Mouse (Mus musculus): ENCODE results near the gene Ankrd23. TPM values are rescaled to one million over a fixed set of nuclear protein-coding genes. Genes with fewer than 3 reads are reported as not detected.

Ankrd23 gene
- total and polyA plus RNA-seq, 3 experiments = 2.8 to 6.1 (median 3.7) TPM

GRCm38 (mm10) chr1:36534595-36535058, 2.1 kb downstream of the Ankrd23 start:
- no peaks in the 10 kb centered on the region for H3K4me1 ChIP-seq (ENCODE audit: control insufficient read depth in 1 of 2, insufficient read depth in 2 of 2)
- no peak overlapping the region for H3K27ac ChIP-seq (ENCODE audit: insufficient read depth, low read depth)
- dilution Hi-C loops (cut with MboI; ENCODE audit: extremely low pct_ligation_motif_present, extremely low pct_unique_long_range_greater_than_20kb, low sequenced_read_pairs) (no loop called here), in situ Hi-C loops (cut with MboI; ENCODE audit: low pct_ligation_motif_present, low pct_unique_long_range_greater_than_20kb, low sequenced_read_pairs) (no loop called here)
- no peaks in the 10 kb centered on the region for H3K27me3 ChIP-seq (replicated peaks)
- TF ChIP-seq ELF1 (IDR thresholded peaks at IDR 0.05; ENCODE audit: low read depth, low read length) (no peak), GABPA (IDR thresholded peaks at IDR 0.05; ENCODE audit: insufficient replicate concordance, low read depth, low read length) (no peak), MAZ (IDR thresholded peaks at IDR 0.05; ENCODE audit: low read depth, low read length) (no peak), USF1 (IDR thresholded peaks at IDR 0.05; ENCODE audit: low read depth, low read length) (no peak), PAX5 (IDR thresholded peaks at IDR 0.05; ENCODE audit: low read length) (no peak), CTCF (conservative IDR thresholded peaks at IDR 0.05 in 1 of 2, IDR thresholded peaks at IDR 0.05 in 1 of 2; ENCODE audit: low read depth in 2 of 2, low read length in 2 of 2) (no peak), RAD21 (IDR thresholded peaks at IDR 0.05; ENCODE audit: low read depth, low read length) (no peak), NRF1 (IDR thresholded peaks at IDR 0.05; ENCODE audit: low read depth, low read length) (no peak), CHD1 (IDR thresholded peaks at IDR 0.05; ENCODE audit: low read depth, low read length) (no peak), ZMIZ1 (IDR thresholded peaks at IDR 0.05; ENCODE audit: low read depth, low read length) (no peak), ZNF384 (IDR thresholded peaks at IDR 0.05; ENCODE audit: low read depth, low read length) (no peak)
- H3K79me2 ChIP-seq (replicated peaks; ENCODE audit: control insufficient read depth, extremely low read depth, insufficient read depth, poor library complexity, severe bottlenecking) = no peaks in the 10 kb centered on the region
- peaks cover 52 to 89% of the 10 kb centered on the region in 2 experiments for H3K36me3 ChIP-seq (replicated peaks in 1 of 2; ENCODE audit: control insufficient read depth in 1 of 2, insufficient read depth in 1 of 2, low read length in 1 of 2)
- H3K9ac ChIP-seq (ENCODE audit: insufficient read depth, low read depth) = no peak overlapping the region
- no peaks in the 10 kb centered on the region for H3K9me3 ChIP-seq (replicated peaks; ENCODE audit: low read length)
- H3K4me2 ChIP-seq (ENCODE audit: insufficient read depth, low read depth, poor library complexity, severe bottlenecking) = no peak overlapping the region
- no peak for DNase-seq (ENCODE audit: extremely low read depth)
- no peak overlapping the region for H3K4me3 ChIP-seq (replicated peaks in 1 of 3; ENCODE audit: low read depth in 2 of 3, low read length in 2 of 3, poor library complexity in 1 of 3)

- H3K27me3 ChIP-seq (replicated peaks) = no peaks in the 10 kb centered on the region
- peaks cover 43 to 80% of the 10 kb centered on the region in 2 experiments for H3K36me3 ChIP-seq (replicated peaks in 1 of 2; ENCODE audit: control insufficient read depth in 1 of 2, insufficient read depth in 1 of 2, low read length in 1 of 2)
- dilution Hi-C loops (cut with MboI; ENCODE audit: extremely low pct_ligation_motif_present, extremely low pct_unique_long_range_greater_than_20kb, low sequenced_read_pairs) = no loop called here
Measured at GRCm38 (mm10) chr1:36533546-36533945, 3.1 kb downstream of the Ankrd23 start.

GRCm38 (mm10) chr1:36531461-36531860, 5.2 kb downstream of the Ankrd23 start:
- in situ Hi-C loops (cut with MboI; ENCODE audit: low pct_ligation_motif_present, low pct_unique_long_range_greater_than_20kb, low sequenced_read_pairs) = no loop called here
- TF ChIP-seq CHD1 (IDR thresholded peaks at IDR 0.05; ENCODE audit: low read depth, low read length) (no peak), KAT2A (IDR thresholded peaks at IDR 0.05; ENCODE audit: insufficient replicate concordance, low read length) (no peak), IRF4 (IDR thresholded peaks at IDR 0.05; ENCODE audit: low read depth, low read length) (no peak), EP300 (IDR thresholded peaks at IDR 0.05; ENCODE audit: low read length) (no peak), ZNF384 (IDR thresholded peaks at IDR 0.05; ENCODE audit: low read depth, low read length) (no peak), GABPA (IDR thresholded peaks at IDR 0.05; ENCODE audit: insufficient replicate concordance, low read depth, low read length) (no peak), SMC3 (IDR thresholded peaks at IDR 0.05; ENCODE audit: low read depth, low read length) (no peak), NRF1 (IDR thresholded peaks at IDR 0.05; ENCODE audit: low read depth, low read length) (no peak), RCOR1 (conservative IDR thresholded peaks at IDR 0.05; ENCODE audit: low read depth, low read length) (no peak), ZMIZ1 (IDR thresholded peaks at IDR 0.05; ENCODE audit: low read depth, low read length) (no peak), RAD21 (IDR thresholded peaks at IDR 0.05; ENCODE audit: low read depth, low read length) (no peak), MAX (IDR thresholded peaks at IDR 0.05; ENCODE audit: low read length) (no peak), MAZ (IDR thresholded peaks at IDR 0.05; ENCODE audit: low read depth, low read length) (no peak), JUN (IDR thresholded peaks at IDR 0.05; ENCODE audit: insufficient read depth, low read depth, low read length) (no peak), USF1 (IDR thresholded peaks at IDR 0.05; ENCODE audit: low read depth, low read length) (no peak), HCFC1 (IDR thresholded peaks at IDR 0.05; ENCODE audit: low read depth, low read length) (no peak), E2F4 (IDR thresholded peaks at IDR 0.05; ENCODE audit: insufficient replicate concordance, low read depth, low read length) (no peak), TCF12 (IDR thresholded peaks at IDR 0.05; ENCODE audit: low read depth, low read length) (no peak)

More at GRCm38 (mm10) chr1:36533546-36533945, 3.1 kb downstream of the Ankrd23 start:
- no peaks in the 10 kb centered on the region for H3K4me1 ChIP-seq (ENCODE audit: control insufficient read depth in 1 of 2, insufficient read depth in 2 of 2)
- no peak overlapping the region for H3K4me2 ChIP-seq (ENCODE audit: insufficient read depth, low read depth, poor library complexity, severe bottlenecking)
- no peaks in the 10 kb centered on the region for H3K9me3 ChIP-seq (replicated peaks; ENCODE audit: low read length)
- no peak overlapping the region for H3K4me3 ChIP-seq (replicated peaks in 1 of 3; ENCODE audit: low read depth in 2 of 3, low read length in 2 of 3, poor library complexity in 1 of 3)
- TF ChIP-seq NELFE (IDR thresholded peaks at IDR 0.05; ENCODE audit: low read depth, low read length) = no peak
- TF ChIP-seq ELF1 (IDR thresholded peaks at IDR 0.05; ENCODE audit: low read depth, low read length) = no peak
- TF ChIP-seq SMC3 (IDR thresholded peaks at IDR 0.05; ENCODE audit: low read depth, low read length) = no peak
- no peak for TF ChIP-seq UBTF (IDR thresholded peaks at IDR 0.05; ENCODE audit: low read depth, low read length)
- TF ChIP-seq KAT2A (IDR thresholded peaks at IDR 0.05; ENCODE audit: insufficient replicate concordance, low read length) = no peak
- no peak for TF ChIP-seq ZKSCAN1 (IDR thresholded peaks at IDR 0.05; ENCODE audit: borderline replicate concordance, low read depth, low read length)
- TF ChIP-seq E2F4 (IDR thresholded peaks at IDR 0.05; ENCODE audit: insufficient replicate concordance, low read depth, low read length) = no peak
- TF ChIP-seq BHLHE40 (IDR thresholded peaks at IDR 0.05; ENCODE audit: low read depth, low read length) = no peak
- TF ChIP-seq NRF1 (IDR thresholded peaks at IDR 0.05; ENCODE audit: low read depth, low read length) = no peak
- DNase-seq (ENCODE audit: extremely low read depth) = no peak
- in situ Hi-C loops (cut with MboI; ENCODE audit: low pct_ligation_motif_present, low pct_unique_long_range_greater_than_20kb, low sequenced_read_pairs) = no loop called here
- no peak overlapping the region for H3K27ac ChIP-seq (ENCODE audit: insufficient read depth, low read depth)
- H3K79me2 ChIP-seq (replicated peaks; ENCODE audit: control insufficient read depth, extremely low read depth, insufficient read depth, poor library complexity, severe bottlenecking) = no peaks in the 10 kb centered on the region
- no peak overlapping the region for H3K9ac ChIP-seq (ENCODE audit: insufficient read depth, low read depth)

More at GRCm38 (mm10) chr1:36531461-36531860, 5.2 kb downstream of the Ankrd23 start:
- Histone ChIP-seq H3K4me2 (ENCODE audit: insufficient read depth, low read depth, poor library complexity, severe bottlenecking) (no peak overlapping the region), H3K9ac (ENCODE audit: insufficient read depth, low read depth) (no peak overlapping the region), H3K79me2 (replicated peaks; ENCODE audit: control insufficient read depth, extremely low read depth, insufficient read depth, poor library complexity, severe bottlenecking) (no peaks in the 10 kb centered on the region), H3K36me3 (replicated peaks in 1 of 2; ENCODE audit: control insufficient read depth in 1 of 2, insufficient read depth in 1 of 2, low read length in 1 of 2) (peaks cover 39 to 75% of the 10 kb centered on the region in 2 experiments), H3K9me3 (replicated peaks; ENCODE audit: low read length) (no peaks in the 10 kb centered on the region), H3K27ac (ENCODE audit: insufficient read depth, low read depth) (no peak overlapping the region), H3K27me3 (replicated peaks) (no peaks in the 10 kb centered on the region), H3K4me1 (ENCODE audit: control insufficient read depth in 1 of 2, insufficient read depth in 2 of 2) (no peaks in the 10 kb centered on the region), H3K4me3 (replicated peaks in 1 of 3; ENCODE audit: low read depth in 2 of 3, low read length in 2 of 3, poor library complexity in 1 of 3) (no peak overlapping the region)
- dilution Hi-C loops (cut with MboI; ENCODE audit: extremely low pct_ligation_motif_present, extremely low pct_unique_long_range_greater_than_20kb, low sequenced_read_pairs) = no loop called here
- DNase-seq (ENCODE audit: extremely low read depth) = no peak

Data from CH12.LX (cell line).